Mouse (Mus musculus): ENCODE measurements around the gene Rc3h2. TPM values are rescaled to one million over a fixed set of nuclear protein-coding genes. Genes with fewer than 3 reads are reported as not detected.

The Rc3h2 gene
- polyA plus RNA-seq, 1 experiment from 2014 or later, result 31.1 TPM

DNA sequence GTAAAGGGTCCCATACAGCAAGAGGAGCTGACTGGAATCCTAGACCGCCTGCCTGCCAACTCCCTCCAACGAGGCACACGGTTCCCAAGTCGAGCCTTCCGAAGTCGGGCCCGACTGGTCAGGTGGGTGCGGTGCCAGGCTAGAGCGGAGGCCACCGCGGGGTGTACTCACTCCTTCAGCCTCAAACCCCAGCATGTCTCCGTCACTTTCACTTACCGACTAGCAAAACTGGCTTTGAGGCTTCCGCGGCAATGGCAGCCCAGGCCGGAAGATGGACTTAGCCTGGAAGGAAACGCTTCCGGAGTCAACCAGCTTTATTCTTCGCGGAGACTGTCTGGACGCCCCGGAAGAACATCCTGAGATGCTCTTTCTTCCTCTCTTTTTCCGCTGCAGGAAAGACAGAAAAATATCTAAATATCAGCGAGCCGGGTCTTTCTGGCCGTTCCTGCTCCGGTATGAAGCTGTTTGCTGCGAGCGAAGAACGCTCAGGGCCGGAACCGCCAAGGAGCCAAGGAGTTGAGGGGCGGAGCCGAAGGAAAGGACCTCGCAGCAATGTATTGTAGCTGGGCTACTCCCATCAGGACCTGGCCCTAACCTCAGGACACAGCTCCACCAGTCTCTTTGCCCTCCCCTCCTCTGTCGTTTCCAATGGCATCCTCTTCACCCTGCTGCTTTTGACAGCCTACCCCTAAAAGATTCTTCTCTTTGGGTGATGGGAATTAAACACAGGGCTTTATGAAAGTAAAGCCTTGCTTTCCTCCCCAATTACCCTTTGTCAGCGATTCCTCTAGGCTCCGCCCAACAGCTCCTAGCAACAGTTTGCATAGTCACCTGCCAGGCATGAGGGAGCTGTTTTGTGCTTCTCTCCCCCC lies 8.1 kb upstream of the Rc3h2 start:
- peak overlapping the region; percentile 85 for H3K9ac ChIP-seq (ENCODE audit: low read length)
- WGBS, result under 1% methylated on average over 38 of the region's 38 CpGs
- ATAC-seq (replicated peaks; ENCODE audit: low FRiP score) (peak; percentile 93), DNase-seq (ENCODE audit: low spot score) (peak; percentile 86)
- no peaks in the 10 kb centered on the region for H3K9me3 ChIP-seq (ENCODE audit: control insufficient read depth, low read length)
- no peaks in the 10 kb centered on the region; the same call in 1 of the 2 replicates for H3K4me1 ChIP-seq (replicated peaks; ENCODE audit: control insufficient read depth, insufficient read depth, low read length)
- peaks cover 3% of the 10 kb centered on the region; the same call in 1 of the 2 replicates for H3K36me3 ChIP-seq (ENCODE audit: control insufficient read depth, insufficient read depth, low read length)
- H3K4me3 ChIP-seq (ENCODE audit: low read depth, low read length), result peak overlapping the region; percentile 79
- peak overlapping the region; percentile 98 for H3K27ac ChIP-seq (ENCODE audit: low read depth, low read length)
- no peaks in the 10 kb centered on the region for H3K27me3 ChIP-seq (ENCODE audit: control insufficient read depth, insufficient read depth, low read length)
- H3K4me2 ChIP-seq (ENCODE audit: low read depth, low read length, severe bottlenecking), result peak overlapping the region; percentile 80

DNA sequence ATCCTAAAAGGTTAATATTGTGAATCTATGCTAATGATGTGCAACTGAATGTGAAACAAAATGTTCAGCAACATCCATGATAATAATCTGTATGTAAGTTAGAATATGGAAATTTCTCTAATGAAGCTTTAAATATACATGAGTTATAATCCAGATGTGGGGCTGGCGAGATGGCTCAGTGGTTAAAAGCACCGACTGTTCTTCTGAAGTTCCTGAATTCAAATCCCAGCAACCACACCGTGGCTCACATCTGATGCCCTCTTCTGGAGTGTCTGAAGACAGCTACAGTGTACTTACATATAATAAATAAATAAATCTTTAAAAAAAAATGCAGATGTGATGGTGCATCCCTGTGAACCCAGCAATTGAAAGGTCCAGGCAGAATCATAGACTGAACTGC lies 968 bp upstream of the Rc3h2 start:
- Histone ChIP-seq H3K4me1 (replicated peaks; ENCODE audit: control insufficient read depth, insufficient read depth, low read length) (no peaks in the 10 kb centered on the region), H3K4me2 (ENCODE audit: low read depth, low read length, severe bottlenecking) (no peak overlapping the region), H3K9me3 (ENCODE audit: control insufficient read depth, low read length) (no peaks in the 10 kb centered on the region), H3K27ac (ENCODE audit: low read depth, low read length) (no peak overlapping the region), H3K27me3 (ENCODE audit: control insufficient read depth, insufficient read depth, low read length) (no peaks in the 10 kb centered on the region), H3K4me3 (ENCODE audit: low read depth, low read length) (no peak overlapping the region), H3K36me3 (ENCODE audit: control insufficient read depth, insufficient read depth, low read length) (no peaks in the 10 kb centered on the region), H3K9ac (ENCODE audit: low read length) (no peak overlapping the region)
- WGBS, result 58% methylated on average over 3 of the region's 3 CpGs
- ATAC-seq (replicated peaks; ENCODE audit: low FRiP score) (no peak), DNase-seq (ENCODE audit: low spot score) (no peak)

DNA sequence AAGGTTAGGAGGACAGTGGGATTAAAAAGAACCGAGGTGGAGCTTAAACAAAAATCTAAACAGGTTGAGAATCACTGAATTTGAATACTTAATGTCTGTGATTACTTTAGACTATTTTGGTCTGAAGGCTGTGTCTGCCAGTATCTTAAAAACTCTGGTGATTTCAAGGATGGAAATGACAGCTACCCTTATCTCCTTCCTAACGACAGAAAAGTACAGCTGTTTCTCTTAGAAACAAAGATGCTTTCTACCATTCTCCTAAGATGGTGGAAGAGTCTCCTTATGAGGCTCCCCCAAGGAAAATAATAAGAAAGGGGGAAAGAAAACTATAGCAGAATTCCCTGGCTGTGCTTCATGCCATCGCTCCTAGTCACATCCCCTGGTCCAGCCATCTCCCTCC lies 800 bp downstream of the Rc3h2 start:
- ATAC-seq (replicated peaks; ENCODE audit: low FRiP score), result no peak
- 4% methylated on average over 3 of the region's 3 CpGs for WGBS
- H3K27ac ChIP-seq (ENCODE audit: low read depth, low read length), result peak overlapping the region; percentile 92

DNA sequence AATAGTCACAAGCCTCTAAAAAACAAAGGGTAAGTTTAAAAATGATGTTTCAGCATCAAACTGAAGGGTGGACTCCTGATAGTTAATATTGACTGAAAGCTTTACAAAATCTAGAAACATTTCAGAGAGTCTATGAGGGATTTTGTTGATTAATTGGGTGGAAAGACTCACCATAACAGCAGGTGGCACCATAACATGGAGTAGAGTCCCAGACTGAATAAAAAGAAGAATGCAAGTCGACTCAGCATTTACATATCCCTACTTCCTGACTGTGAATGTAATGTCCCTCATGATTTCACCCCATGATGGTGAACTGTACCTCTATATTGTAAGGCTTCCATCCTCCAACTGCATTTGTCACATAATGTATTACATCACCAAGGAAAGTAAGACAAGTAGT lies 27.2 kb downstream of the Rc3h2 start:
- ATAC-seq (replicated peaks; ENCODE audit: low FRiP score), result no peak
- H3K9me3 ChIP-seq (ENCODE audit: control insufficient read depth, low read length), result no peaks in the 10 kb centered on the region
- no peak overlapping the region for H3K4me2 ChIP-seq (ENCODE audit: low read depth, low read length, severe bottlenecking)
- no peaks in the 10 kb centered on the region for H3K27me3 ChIP-seq (ENCODE audit: control insufficient read depth, insufficient read depth, low read length)
- no peak overlapping the region for H3K9ac ChIP-seq (ENCODE audit: low read length)
- peaks cover 4% of the 10 kb centered on the region; the same call in 1 of the 2 replicates for H3K36me3 ChIP-seq (ENCODE audit: control insufficient read depth, insufficient read depth, low read length)
- H3K4me1 ChIP-seq (replicated peaks; ENCODE audit: control insufficient read depth, insufficient read depth, low read length), result no peaks in the 10 kb centered on the region
- H3K27ac ChIP-seq (ENCODE audit: low read depth, low read length), result no peak overlapping the region
- WGBS, result 73% methylated on average over 1 of the region's 1 CpGs
- no peak for DNase-seq (ENCODE audit: low spot score)
- no peak overlapping the region for H3K4me3 ChIP-seq (ENCODE audit: low read depth, low read length)

More for the DNA sequence above, 800 bp downstream of the Rc3h2 start:
- Histone ChIP-seq H3K9me3 (ENCODE audit: control insufficient read depth, low read length) (no peaks in the 10 kb centered on the region), H3K4me3 (ENCODE audit: low read depth, low read length) (peak overlapping the region; percentile 82), H3K9ac (ENCODE audit: low read length) (peak overlapping the region; percentile 96), H3K27me3 (ENCODE audit: control insufficient read depth, insufficient read depth, low read length) (no peaks in the 10 kb centered on the region), H3K4me1 (replicated peaks; ENCODE audit: control insufficient read depth, insufficient read depth, low read length) (no peaks in the 10 kb centered on the region), H3K36me3 (ENCODE audit: control insufficient read depth, insufficient read depth, low read length) (no peaks in the 10 kb centered on the region), H3K4me2 (ENCODE audit: low read depth, low read length, severe bottlenecking) (peak overlapping the region; percentile 61)
- no peak for DNase-seq (ENCODE audit: low spot score)

DNA sequence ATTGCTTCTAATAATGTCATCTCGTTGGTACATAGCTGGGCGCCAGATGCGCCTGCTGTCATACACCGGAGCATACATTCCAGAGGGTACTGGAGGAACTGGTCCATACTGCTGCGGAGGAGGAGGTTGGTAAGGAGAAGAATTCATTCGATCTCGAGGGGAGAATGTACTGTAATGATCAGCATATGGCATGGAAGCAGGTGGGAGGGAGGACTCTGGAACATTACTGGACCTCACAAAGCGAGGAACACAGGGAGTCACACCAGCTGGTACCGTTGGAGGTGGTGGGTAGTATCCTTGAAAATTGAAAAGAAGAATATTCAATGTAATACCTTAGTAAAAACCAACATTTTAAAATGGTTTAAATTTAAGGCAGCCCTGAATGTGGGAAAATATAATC lies 39.8 kb downstream of the Rc3h2 start:
- H3K4me2 ChIP-seq (ENCODE audit: low read depth, low read length, severe bottlenecking), result no peak overlapping the region
- ATAC-seq (replicated peaks; ENCODE audit: low FRiP score), result no peak
- H3K4me1 ChIP-seq (replicated peaks; ENCODE audit: control insufficient read depth, insufficient read depth, low read length), result no peaks in the 10 kb centered on the region
- 95% methylated on average over 9 of the region's 9 CpGs for WGBS
- no peak for DNase-seq (ENCODE audit: low spot score)
- H3K9me3 ChIP-seq (ENCODE audit: control insufficient read depth, low read length), result no peaks in the 10 kb centered on the region
- H3K9ac ChIP-seq (ENCODE audit: low read length), result no peak overlapping the region
- no peaks in the 10 kb centered on the region; the same call in 1 of the 2 replicates for H3K36me3 ChIP-seq (ENCODE audit: control insufficient read depth, insufficient read depth, low read length)
- no peak overlapping the region for H3K27ac ChIP-seq (ENCODE audit: low read depth, low read length)
- no peaks in the 10 kb centered on the region for H3K27me3 ChIP-seq (ENCODE audit: control insufficient read depth, insufficient read depth, low read length)
- no peak overlapping the region for H3K4me3 ChIP-seq (ENCODE audit: low read depth, low read length)

DNA sequence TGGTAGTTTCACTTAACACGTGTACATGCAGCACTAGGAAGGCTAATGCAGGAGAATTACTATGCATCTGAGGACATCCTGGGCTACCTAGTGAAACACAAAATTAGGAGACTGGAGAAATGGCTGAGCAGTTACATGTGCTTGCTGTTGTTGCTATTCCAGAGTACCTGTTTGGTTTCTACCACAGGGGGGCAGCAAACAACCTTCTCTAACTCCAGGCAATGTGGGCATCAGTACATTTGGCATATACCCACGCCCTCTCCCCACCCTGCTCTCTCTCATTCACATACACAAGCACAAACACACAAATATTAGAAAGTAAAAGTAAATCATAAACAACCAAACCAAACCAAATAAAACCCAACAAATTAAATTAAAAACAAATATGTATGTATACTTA lies 42.5 kb downstream of the Rc3h2 start:
- DNase-seq (ENCODE audit: low spot score), result peak; percentile 64
- Histone ChIP-seq H3K9ac (ENCODE audit: low read length) (no peak overlapping the region), H3K27me3 (ENCODE audit: control insufficient read depth, insufficient read depth, low read length) (no peaks in the 10 kb centered on the region), H3K4me3 (ENCODE audit: low read depth, low read length) (no peak overlapping the region), H3K36me3 (ENCODE audit: control insufficient read depth, insufficient read depth, low read length) (peaks cover 2% of the 10 kb centered on the region; the same call in 1 of the 2 replicates), H3K27ac (ENCODE audit: low read depth, low read length) (no peak overlapping the region), H3K9me3 (ENCODE audit: control insufficient read depth, low read length) (no peaks in the 10 kb centered on the region), H3K4me2 (ENCODE audit: low read depth, low read length, severe bottlenecking) (no peak overlapping the region), H3K4me1 (replicated peaks; ENCODE audit: control insufficient read depth, insufficient read depth, low read length) (no peaks in the 10 kb centered on the region)
- WGBS, result 76% methylated on average over 2 of the region's 2 CpGs
- ATAC-seq (replicated peaks; ENCODE audit: low FRiP score), result 0 out of 2 replicates have a peak, but pooled peaks have one; percentile 27

DNA sequence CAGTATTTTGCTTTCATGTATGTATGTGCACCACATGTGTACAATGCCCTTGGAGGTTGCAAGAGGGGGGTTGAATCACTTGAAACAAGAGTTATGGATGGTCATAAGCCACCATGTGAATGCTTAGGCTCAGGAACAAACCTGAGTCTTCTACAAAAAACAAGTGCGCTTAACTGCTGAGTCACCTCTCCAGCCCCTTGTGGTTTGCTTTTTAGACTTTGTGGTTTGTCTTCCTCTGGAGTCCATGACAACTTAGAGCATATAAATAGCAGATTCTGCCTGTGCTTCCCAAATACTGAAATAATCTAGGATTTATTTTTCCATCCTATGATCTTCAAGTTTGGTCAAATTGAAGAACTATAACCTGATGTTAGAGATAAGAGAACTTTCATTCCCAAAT lies 46.7 kb downstream of the Rc3h2 start:
- 100% methylated on average over 1 of the region's 1 CpGs for WGBS
- Histone ChIP-seq H3K4me2 (ENCODE audit: low read depth, low read length, severe bottlenecking) (no peak overlapping the region), H3K27me3 (ENCODE audit: control insufficient read depth, insufficient read depth, low read length) (no peaks in the 10 kb centered on the region), H3K9me3 (ENCODE audit: control insufficient read depth, low read length) (no peaks in the 10 kb centered on the region), H3K27ac (ENCODE audit: low read depth, low read length) (no peak overlapping the region), H3K4me1 (replicated peaks; ENCODE audit: control insufficient read depth, insufficient read depth, low read length) (no peaks in the 10 kb centered on the region), H3K4me3 (ENCODE audit: low read depth, low read length) (no peak overlapping the region), H3K9ac (ENCODE audit: low read length) (no peak overlapping the region), H3K36me3 (ENCODE audit: control insufficient read depth, insufficient read depth, low read length) (peaks cover 2% of the 10 kb centered on the region; the same call in 1 of the 2 replicates)
- ATAC-seq (replicated peaks; ENCODE audit: low FRiP score) (no peak), DNase-seq (ENCODE audit: low spot score) (no peak)

DNA sequence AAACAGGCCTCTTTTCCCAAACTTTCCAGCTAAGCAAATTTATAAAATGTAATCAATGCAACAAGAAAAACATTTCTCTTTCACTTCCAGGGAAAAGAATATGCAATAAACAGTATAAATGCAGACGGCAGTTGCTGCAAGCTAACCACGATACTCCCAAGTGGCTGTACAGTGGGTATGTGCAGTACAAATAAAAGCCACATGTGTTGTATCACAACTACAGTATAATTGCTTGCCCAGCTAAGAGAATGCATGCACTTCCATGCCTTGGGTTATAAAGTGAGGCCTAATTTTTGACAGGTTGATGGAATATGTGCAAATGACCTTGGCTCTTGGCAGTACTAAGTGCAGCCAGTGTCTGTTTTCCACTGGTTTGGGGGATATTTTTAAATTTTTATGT lies 52.1 kb downstream of the Rc3h2 start:
- no peaks in the 10 kb centered on the region for H3K27me3 ChIP-seq (ENCODE audit: control insufficient read depth, insufficient read depth, low read length)
- H3K4me3 ChIP-seq (ENCODE audit: low read depth, low read length), result no peak overlapping the region
- no peak overlapping the region for H3K27ac ChIP-seq (ENCODE audit: low read depth, low read length)
- H3K36me3 ChIP-seq (ENCODE audit: control insufficient read depth, insufficient read depth, low read length), result no peaks in the 10 kb centered on the region
- H3K4me1 ChIP-seq (replicated peaks; ENCODE audit: control insufficient read depth, insufficient read depth, low read length), result no peaks in the 10 kb centered on the region
- no peaks in the 10 kb centered on the region for H3K9me3 ChIP-seq (ENCODE audit: control insufficient read depth, low read length)
- 93% methylated on average over 2 of the region's 2 CpGs for WGBS
- no peak overlapping the region for H3K9ac ChIP-seq (ENCODE audit: low read length)
- H3K4me2 ChIP-seq (ENCODE audit: low read depth, low read length, severe bottlenecking), result no peak overlapping the region
- DNase-seq (ENCODE audit: low spot score) (no peak), ATAC-seq (replicated peaks; ENCODE audit: low FRiP score) (no peak)

DNA sequence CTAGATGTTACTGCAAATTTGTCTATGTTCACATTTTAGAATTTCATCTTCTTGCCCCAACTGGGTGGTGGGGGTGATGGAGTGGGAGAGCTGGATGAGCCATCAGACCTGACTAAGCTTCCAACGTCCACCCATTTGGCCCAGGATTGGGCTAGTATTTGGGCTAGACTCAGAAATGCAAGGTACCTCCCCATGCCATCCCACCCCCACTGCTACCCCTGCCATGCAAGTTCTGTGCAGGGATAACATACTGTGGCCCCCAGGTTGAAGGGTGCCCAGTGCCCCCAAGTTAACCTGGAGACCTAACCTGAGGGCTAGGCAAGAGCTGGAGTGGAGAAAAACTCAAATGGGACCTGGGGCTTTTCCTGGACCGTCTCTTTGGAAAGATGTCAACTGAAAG lies 62.8 kb downstream of the Rc3h2 start:
- no peak overlapping the region for H3K4me2 ChIP-seq (ENCODE audit: low read depth, low read length, severe bottlenecking)
- DNase-seq (ENCODE audit: low spot score), result peak; percentile 52
- no peak overlapping the region for H3K9ac ChIP-seq (ENCODE audit: low read length)
- H3K9me3 ChIP-seq (ENCODE audit: control insufficient read depth, low read length), result no peaks in the 10 kb centered on the region
- H3K4me3 ChIP-seq (ENCODE audit: low read depth, low read length), result no peak overlapping the region
- H3K4me1 ChIP-seq (replicated peaks; ENCODE audit: control insufficient read depth, insufficient read depth, low read length), result no peaks in the 10 kb centered on the region
- no peaks in the 10 kb centered on the region for H3K27me3 ChIP-seq (ENCODE audit: control insufficient read depth, insufficient read depth, low read length)
- 98% methylated on average over 2 of the region's 2 CpGs for WGBS
- no peak overlapping the region for H3K27ac ChIP-seq (ENCODE audit: low read depth, low read length)
- ATAC-seq (replicated peaks; ENCODE audit: low FRiP score), result no peak
- H3K36me3 ChIP-seq (ENCODE audit: control insufficient read depth, insufficient read depth, low read length), result peaks cover 6% of the 10 kb centered on the region; the same call in 1 of the 2 replicates

Data from forebrain, embryonic 11.5 days (tissue).